Mouse (Mus musculus) right cerebral cortex, adult 2 months (tissue): Measurements from ENCODE around the gene Aldh4a1.

Source experiments
- DNase-seq, 2 experiments: peaks; one replicate each; pipeline ENCODE4 v3.0.0; 2021 to 2022; ENCODE audit warnings: low spot score in 2 of 2

The Aldh4a1 gene

DNA sequence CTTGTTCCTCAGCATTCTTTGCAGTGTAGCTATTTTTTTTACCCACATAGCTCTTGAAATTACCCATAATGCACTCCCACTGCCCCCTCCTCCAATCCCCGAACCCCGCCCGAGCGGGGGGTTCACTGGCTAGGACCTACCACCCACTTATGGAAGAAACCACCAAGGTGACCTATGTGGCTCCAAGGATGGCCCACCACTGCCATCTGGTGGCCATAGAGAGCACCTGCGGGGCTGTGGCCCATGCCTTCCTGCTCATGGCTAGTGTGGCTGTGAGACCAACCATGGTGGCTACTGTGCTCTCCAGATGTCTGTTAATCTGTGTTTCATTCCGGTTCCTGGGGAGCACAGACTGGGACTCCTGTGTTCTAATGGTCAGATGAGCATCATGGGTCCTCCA is 47.2 kb downstream of the Aldh4a1 start:
- DNase-seq = peak; percentile 47 to 58

DNA sequence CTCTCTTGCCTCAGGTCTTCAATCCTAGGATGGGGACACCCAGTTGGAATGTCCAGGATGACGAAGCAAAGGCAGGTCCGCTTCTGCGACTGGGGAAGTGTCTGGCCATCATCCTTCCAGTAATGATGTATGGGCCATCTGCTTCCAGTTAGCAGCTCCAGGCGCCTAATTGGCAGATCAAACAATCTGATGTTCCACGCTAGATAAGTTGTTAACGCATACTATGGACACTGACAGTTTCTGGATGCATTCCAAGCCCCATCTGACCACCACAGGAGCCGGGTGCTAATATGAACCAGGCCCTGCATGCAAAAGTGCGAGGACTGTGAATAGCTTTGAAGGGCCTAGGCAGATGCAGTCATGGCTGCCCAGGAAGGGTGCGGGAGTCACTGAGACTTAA is 53.0 kb downstream of the Aldh4a1 start:
- DNase-seq = no peak

DNA sequence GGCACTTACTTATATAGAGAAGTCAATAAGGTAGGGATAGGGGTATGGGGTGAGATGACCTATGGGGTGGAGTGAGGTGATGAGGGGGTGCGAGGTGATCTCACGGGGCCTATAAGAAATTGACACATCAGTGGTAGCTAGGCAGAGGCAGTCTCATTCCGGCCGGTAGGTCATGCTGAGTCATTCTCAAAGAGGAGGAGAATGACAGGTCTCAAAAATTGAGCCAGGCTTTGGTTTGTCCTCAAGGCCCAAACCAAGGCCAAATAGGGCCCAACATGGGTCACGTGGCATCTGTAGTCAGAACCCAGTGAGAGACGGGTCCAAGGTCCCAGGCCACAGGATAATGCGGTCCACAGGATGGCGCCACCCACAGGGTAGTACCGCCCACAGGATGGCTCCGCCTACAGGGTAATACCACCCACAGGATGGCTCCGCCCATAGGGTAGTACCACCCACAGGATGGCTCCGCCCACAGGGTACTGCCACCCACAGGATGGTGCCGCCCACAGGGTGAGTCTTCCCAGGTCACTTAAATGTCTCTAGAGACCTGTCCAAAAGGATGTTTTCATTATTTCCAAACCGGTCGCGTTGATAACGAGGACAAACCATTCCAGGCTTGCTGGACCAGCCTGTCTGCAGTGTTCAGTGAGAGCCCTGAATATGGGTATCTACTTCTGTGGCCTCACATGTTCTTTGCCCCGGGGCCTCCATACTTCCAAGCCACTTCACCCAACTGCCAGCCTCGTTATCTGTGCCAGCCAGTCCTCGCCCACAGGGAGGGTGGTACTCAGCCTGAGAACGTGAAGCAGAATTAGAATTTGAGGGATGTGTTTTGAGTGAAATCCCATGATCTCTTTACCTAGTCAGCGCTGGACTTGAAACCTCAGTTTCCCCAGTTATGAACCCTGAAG is 61.3 kb downstream of the Aldh4a1 start:
- no peak for DNase-seq

DNA sequence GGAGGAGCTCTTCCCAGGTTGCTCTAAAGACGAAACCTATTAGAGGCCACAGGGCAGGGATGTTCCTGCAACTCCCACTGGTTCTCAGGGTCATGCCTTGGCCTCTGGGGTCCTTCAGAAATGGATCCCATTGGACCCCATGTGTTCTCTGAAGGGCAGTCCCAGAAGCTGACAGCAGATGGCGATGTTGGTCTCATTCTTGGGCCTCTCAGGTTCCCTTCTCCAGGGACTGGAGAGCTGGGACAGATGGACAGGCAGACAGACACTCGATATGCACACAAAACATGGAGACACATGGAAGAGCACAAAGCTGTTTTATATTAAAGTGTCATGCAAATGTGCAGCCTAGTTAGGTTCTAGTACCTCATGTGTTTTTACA is 62.0 kb downstream of the Aldh4a1 start:
- peak; percentile 75 to 79 for DNase-seq

DNA sequence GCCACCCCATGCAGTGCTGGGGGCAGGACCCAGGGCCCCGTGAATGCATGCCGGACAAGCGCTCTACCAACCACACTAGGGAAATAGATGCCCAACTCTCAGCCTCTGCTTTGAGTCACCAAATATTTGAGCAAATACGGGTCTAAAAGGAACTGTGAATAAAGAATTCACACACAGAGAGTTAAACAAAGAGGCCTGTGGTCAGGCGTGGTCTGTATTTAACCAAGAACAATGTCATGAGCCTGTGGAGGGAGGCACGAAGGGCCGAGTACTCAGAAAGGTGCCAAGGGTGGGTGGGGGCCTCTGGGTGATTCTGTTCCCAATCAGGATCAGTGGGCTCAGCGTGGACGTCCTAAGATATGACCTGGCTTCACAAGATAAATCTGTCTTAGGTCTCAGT is 65.4 kb downstream of the Aldh4a1 start:
- no peak for DNase-seq

DNA sequence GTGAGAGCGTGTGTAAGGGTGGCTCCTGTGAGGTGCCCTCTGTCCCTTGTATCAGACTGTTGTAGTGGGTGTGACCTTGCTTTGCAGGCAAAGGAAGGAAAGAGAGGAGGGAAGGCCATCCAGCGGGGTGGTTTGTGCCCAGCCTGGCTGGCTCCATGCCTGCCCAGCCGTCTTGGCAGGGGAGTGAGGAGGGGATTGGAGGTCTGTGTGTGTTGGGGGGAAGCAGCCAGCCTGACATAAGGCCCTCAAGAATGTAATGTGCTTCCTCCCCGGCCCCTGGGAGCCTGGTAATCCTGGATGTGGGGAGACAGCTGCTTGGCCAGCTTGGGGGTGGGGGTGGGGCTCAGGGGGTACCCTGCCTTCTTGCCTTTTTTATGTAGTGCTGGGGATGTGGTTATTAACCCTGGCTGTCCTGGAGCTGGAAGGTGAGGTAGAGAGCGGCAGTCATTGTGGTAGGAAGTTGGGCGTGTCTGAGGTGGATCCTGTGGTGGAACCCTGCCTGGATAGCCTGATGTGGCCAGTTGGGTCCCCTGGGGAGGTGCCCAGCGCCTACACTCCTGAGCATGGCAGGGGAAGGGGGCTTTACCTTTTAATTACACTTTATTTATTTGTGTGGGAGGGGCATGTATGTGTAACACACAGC is 67.1 kb downstream of the Aldh4a1 start:
- no peak for DNase-seq

DNA sequence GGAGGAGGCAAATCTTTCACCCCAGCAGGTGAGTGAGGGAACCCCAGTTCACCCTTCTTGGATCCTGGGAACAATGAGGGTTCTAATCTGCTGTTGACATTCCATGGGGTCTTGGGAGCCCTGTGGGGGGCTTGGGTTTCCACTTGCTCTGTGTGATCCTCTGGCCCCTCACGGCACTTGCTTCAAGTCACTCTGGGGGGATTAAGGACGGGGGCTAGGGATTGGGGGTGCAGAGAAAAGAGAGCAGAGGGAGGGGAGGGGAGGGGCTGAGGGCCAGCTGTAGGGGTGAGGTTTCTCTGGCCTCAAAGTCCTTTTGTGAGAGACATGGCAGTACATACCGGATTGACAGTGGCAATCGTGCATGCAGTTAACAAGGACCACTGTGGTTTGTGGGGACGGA is 70.6 kb downstream of the Aldh4a1 start:
- DNase-seq = no peak

DNA sequence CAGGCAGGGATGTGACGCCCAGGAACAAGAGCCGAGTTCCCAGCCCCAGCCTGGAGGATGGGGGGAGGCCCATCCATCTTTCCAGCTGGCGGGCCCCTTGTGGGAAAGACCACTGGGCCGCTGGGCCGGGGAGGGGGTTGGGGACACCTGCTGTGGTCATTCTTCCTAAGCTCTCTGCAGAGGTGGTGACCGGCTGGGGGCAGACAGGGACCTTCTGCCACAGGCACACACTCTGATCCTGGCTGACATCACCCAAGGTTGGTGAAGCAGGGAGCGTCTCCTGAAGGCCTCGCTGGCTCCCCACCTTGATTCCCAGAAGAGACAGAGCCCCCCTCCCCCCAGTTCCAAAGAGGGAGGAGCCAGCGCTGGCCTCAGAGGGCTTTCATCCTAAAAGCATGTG is 75.1 kb downstream of the Aldh4a1 start:
- DNase-seq = no peak

DNA sequence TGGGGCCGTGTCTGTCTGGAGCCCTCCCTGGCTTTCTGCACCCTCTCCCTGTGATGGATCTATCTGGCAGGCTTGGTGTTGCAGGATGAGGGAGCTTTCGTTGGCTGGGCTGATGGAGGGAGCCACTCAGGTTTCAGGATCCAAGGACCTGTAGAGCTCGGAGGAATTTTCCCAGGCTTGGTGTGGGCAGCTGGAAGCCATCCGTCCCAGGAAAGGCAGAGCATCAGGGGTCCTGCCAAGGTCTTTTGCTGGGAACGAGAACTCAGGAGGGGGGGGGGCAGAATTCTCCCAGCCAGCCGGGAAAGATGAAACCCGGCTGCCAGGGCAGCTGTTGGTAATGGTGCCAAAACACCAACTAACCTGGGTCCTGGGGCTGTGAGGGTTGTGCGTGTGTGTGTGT is 75.9 kb downstream of the Aldh4a1 start:
- DNase-seq = no peak
